Mouse (Mus musculus): ENCODE measurements around the gene Ptcd1.
A peak's percentile ranks its signal among the peaks of the same experiment; 100 is the strongest.
"Not testable (repeated sequence)": the region's sequence is repeated elsewhere in the genome, so short reads cannot be mapped to it uniquely, and the experiment has no call there.

Gene Ptcd1

DNA sequence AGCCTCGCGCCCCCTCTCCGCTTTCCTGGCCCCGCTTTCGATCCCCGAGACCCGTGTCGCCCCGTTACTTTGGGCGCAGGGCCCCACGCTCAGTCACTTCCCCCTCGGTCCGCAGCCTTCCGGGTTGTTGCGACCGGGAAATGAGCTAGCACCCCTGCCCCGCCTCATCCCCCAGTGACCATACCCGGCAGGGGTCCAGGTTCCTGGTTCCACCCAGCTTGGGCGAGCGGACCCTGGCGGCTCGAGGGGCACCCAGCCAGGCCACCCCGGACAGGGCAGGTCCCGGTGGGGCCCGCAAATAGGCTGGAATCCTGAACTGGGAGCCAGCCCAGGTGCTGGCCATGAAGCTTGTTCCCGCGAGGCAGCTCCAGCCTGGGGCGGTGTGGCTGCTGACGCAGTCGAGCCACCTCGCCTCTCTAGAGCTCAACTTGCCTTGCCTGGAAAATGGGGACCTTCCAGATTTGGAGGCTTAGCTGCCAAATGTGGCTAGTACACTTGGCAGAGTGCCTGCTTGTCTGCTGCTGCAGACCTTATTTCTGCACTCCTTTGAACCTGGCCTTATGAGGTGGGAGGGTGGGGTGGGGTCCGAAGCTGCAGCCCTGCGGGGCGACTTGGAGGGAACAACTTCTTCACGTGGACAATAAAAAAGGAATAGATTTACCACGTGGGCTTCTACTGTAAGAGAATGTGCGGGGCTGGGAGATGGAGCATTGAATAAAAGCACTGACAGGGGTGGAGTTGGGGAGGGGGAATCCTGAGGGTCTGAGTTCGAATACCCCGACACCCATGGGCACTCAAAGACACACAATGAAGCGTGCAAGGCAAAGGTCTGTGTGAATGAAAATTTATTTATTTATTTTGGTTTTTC lies 52.1 kb downstream of the Ptcd1 start:
- peak; percentile 60 for DNase-seq (ENCODE audit: low spot score)

DNA sequence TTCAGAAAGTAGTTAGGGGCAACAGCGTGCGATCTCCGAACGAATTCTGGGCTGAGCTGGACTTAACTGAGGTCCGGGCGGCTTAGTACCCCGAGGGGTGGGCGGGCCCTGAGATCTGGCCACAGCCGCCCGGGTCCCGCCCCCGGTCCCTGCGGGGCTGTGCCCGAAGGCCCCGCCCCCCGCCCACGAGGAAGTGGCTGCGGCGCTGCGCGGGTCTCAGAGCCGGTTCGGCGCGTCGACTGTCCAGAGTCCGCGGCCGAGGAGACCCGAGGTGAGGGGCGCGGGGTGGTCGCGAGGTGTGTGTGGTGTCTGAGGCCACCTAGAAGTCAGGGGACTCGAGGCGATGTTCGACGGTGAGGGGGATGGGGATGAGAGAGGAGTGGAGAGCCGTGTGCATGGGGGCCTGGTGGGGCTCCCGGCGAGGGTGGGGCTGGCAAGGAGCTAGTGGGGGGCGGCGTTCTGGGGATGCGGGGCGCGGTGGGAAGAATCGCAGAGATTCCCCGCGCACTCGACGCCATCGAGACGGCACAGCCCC lies 52.8 kb downstream of the Ptcd1 start, which contains the start of gene Arpc1b:
Gene Arpc1b, plus strand, starts transcription at position 145 of the 535 bp plus-strand sequence.
- DNase-seq (ENCODE audit: low spot score) = peak; percentile 61

DNA sequence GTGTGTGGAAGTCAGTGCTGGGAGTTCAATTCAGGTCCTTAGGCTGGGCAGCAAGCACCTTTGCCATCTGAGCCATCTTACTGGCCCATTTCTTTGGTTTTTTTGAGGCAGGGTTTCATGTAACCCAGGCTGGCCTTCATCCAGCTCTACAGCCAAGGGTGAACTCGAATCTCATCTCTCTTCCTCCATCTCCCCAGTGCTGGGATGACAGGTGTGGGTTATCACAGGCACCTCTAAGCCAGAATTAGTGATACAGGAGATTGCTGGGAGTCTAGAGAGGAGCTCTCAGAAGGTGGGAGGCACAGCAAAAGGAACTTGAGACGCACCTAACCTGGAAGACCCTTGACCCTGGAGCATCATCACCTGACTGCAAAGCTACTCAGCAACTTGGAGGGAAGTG lies 53.5 kb downstream of the Ptcd1 start:
- no peak for DNase-seq (ENCODE audit: low spot score)

DNA sequence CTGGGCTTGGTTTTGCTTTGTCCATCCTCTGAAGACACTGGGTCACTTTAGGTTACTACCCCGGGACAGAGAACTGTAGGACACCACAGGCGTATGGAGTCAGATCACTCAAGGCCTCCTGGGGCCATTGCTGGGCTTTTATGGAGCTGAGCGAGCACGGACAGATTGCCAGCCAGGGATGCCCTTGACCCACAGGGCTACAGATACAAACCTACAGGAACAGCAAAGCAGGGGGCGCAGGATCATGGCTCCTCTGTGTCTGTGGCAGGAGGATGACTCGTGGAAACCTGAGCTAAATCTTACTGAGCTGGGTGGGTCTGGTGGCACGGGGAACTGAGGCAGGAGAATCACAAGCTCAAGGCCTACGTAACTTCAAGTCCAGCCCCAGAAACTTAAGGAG lies 54.3 kb downstream of the Ptcd1 start:
- DNase-seq (ENCODE audit: low spot score) = no peak

DNA sequence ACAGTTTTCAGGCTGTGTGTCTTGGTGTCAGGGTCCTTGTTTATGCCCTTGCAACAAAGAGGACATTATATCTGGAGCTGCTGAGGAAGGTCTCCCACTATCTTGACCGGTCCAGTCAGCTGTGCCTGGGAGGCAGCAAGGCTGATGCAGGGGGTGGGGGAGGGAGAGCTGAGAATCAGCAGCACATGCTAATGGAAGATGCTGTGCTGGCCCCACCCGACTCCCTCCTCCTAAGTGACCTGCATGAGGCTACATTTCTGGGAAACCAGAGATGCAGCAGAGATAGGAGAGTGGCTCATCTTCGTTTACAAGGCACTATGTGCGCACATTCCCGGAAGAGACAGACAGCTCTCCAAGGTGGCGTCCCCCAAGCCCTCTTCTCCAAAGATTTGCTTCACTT lies 56.5 kb downstream of the Ptcd1 start:
- no peak for DNase-seq (ENCODE audit: low spot score)

DNA sequence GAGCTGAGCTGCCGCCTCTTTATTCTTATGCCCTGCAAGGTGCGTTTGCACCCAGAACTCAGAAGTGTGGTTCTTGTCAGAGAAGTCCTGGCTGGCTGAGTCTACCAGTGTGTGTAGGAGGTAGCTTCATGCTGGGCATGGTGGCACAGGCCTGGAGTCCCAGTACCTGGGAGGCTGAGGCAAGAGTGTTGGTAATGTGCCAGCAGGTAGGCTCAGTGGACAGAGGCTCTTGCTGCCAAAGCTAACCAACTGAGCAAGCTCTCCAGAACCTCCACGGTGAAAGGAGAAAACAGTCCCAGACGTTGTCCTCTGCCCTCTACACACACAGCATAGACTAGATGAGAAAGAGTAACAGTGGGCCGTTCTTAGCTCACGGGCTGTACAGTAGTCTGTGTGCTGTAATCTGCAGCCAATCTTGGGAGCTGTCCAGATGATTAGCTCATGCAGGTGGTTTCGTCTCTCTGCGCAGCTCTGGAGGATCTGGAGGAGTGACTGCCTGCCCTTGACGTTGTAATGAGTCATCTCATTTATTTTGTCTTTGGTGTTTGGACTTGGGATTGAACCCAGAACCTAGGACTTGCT lies 61.1 kb downstream of the Ptcd1 start:
- DNase-seq (ENCODE audit: low spot score) = no peak

DNA sequence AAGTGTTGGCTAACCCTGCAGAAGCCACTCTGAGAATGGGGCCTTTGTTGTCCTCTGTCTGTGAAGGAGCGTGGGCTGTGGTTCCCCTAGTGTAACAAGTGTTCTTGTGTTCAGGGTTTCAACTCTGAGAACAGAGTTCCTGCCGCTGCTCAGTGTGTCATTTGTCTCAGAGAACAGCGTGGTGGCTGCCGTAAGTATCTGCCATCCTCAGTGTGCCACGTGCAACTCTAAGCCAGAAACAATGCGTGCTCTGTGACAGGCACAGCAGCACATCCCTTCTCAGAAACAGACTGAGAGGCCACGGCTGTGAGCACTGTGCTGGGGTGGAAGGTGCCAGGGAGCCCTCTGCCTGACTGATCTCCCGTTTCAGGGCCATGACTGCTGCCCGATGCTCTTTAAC lies 62.6 kb downstream of the Ptcd1 start:
- peak; percentile 68 for DNase-seq (ENCODE audit: low spot score)

DNA sequence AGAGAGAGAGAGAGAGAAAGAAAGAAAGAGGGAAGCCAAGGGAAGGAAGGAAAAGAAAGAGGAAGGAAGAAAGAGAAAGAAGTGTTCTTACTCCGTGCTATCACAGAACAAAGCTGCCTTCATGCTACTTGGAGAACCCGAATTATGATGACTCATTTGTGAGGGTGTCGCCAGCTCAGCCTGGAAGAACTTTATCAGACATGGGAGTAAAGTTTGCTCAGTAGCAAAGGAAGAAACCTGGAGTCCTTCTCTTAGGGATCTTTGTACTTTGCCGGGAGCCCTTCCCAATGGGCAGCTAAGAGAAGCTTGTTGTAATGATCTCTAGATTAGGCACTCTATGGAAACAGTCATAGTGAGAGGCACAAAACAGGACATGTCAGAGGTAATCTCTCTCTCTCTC lies 64.2 kb downstream of the Ptcd1 start:
- DNase-seq (ENCODE audit: low spot score) = no peak

DNA sequence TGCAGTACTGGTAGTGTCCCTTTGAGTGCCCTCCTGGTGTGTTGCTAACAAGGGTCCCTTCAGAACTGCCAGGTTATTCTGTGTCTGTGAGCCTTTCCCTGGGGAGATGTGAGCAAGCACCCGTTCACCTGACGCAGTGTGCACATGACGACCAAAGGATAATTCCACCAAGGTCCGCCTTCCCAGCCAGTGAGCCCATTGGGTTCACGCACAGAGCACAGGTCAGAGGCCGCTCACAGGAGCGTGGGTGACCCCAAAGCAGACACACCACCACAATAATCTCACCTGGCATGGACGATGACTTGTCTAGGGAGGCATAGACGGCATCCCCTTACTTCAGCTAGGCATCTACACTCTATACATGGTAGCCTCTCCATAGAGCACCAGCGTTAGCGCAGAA lies 65.5 kb downstream of the Ptcd1 start:
- not testable (repeated sequence) for DNase-seq (ENCODE audit: low spot score)

DNA sequence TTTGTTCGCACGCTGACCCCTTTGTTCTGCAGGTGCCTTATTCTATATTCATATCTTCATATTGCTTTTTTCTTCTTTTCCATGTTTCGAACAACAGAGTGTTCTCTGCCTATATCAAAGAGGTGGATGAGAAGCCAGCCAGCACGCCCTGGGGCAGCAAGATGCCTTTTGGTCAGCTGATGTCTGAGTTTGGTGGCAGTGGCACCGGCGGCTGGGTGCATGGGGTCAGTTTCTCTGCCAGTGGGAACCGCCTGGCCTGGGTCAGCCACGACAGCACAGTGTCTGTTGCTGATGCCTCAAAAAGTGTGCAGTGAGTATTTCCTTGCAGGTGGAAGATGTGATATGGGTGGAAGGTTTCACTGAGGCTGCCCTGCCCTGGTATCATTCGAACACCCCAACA lies 65.9 kb downstream of the Ptcd1 start:
- no peak for DNase-seq (ENCODE audit: low spot score)

DNA sequence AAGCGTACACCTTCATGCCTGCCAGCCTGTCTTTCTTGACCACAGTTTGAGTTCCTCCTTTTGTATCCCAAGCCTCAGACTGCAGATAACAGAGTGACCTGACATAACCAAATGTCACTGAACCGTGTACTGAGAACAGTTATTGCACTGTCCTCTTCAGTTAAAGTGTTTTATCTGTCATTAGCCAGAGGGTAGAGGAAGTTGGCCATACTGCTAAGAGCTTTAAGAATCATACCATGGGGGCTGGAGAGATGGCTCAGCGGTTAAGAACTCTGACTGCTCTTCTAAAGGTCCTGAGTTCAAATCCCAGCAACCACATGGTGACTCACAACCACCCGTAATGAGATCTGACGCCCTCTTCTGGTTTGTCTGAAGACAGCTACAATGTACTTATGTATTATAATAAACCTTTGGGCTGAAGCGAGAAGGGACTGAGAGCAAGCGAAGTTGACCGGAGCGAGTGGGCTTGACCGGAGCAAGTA lies 68.5 kb downstream of the Ptcd1 start:
- no peak for DNase-seq (ENCODE audit: low spot score)

Measured in layer of hippocampus, adult 11-12 months (tissue).